Mouse (Mus musculus) frontal cortex, postnatal 36 days (tissue): ENCODE measurements at regions not wholly inside any gene's neighbourhood (a gene's known extent, or its start where the extent isn't known, plus 50 kb on each side); places are given as distances from the start of the nearest gene placed in this dataset.
A peak's percentile ranks its signal among the peaks of the same experiment; 100 is the strongest.

Source experiments
- DNase-seq, 2 experiments: peaks; one replicate each; pipeline ENCODE4 v3.0.0; 2022; ENCODE audit warnings: low spot score in 2 of 2

DNA sequence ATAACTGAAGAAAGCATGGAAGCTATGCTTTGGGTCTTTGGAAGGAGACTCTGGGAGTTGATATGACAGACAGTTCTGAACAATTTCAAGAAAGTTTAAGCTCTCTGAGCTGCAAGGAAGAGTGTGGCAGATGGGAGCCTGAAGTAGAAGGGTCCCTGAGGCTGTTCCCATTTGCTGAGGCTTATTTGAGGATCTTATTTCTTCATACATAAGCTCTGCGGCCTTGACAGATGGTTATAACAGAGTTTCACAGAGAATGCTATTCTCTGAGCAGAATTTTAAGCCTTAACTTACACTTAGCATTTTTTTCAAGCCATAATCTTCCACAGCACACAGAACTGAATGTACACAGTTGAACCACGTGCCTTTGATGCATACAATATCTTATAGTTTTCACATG lies 278.7 kb downstream of the Plk2 start:
- peak; percentile 44 to 73 for DNase-seq

DNA sequence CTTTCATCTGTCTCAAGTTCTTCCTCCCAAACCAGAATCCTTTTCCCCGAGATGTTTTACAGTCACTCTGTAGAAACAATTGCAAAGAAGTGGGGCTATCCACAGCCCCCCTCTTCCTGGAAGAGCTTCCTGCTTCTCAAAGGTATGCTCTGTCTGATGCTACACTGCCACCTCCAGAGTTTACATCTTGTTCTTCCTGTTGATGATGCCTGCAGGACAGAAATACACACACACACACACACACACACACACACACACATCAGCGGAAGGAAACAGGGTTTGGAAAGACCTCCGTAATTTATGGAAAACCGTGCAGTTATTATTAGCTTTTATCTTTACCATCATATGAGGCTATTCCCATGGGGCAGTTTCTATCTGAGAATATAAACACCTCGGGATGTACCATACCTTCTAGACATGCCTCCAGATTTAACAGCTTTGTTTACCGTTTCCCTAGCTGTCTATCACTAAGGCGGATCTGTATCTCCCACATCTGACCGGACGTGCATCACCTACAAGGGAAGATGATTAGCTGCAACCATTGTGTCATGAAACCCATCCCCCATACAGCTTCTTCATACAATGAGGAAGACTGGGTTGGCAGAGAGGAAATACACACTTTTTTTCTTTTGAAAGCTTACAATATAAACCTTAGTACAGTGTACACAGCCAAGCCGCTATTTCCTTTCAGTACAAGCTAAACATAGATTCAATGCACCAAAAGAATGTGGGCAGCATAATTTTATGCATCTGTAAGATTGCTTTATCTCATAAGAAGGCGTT lies 288.6 kb downstream of the Plk2 start:
- DNase-seq, result peak in 1 of 2 experiments; percentile 25

DNA sequence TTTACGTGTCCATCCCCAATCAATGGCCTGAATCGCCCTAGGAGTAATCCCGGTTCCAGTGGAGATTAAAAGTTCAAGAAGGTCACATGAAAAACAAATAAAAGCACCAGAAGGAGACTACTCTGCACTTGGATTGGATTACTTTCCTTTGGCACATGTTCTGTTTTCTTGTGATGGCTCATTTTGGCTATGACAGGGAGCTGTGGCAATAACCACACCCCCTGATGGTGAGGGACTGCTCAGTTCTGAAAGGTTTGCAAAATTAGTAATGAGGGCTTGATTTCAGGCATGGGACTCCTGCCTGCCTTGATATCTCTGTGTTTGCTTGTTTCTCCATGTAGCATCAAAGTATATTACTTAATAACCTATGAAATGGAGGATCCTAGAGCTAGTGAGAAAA lies 293.9 kb downstream of the Plk2 start:
- DNase-seq, result no peak

DNA sequence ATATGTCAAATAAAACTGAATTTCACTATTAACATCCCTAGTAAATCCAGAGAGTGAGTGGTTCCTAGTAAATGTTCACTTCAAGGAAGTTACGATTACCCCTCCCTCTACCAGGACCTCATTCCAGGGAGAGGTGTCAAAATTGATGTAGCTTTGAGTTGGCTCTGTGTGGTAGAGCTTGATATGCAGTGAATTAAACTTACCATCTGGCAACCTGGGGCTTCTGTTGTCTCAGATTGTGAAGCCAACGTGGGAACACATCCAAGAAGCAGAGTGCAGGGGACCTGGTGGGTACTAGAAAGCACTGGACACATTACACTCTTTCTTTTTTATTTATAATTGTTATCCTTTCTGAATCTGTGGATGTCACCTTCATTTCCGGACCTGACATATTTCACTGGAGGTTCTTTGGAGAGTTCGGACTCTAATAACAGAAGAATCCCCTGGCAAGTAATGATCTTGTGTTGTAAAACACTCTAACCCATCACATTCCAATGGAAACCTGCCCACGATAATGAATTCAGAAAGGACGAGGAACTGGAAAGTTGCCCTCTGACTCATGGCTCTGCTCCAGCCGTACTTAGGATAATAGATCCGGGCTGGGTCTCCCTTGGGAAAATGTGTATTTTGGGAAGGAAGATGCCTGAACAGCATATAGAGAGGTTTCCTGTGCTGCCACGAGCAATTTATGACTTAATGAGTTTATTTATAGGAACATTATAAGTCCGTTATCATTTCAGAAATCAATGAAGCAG lies 295.8 kb downstream of the Plk2 start:
- DNase-seq, result no peak

DNA sequence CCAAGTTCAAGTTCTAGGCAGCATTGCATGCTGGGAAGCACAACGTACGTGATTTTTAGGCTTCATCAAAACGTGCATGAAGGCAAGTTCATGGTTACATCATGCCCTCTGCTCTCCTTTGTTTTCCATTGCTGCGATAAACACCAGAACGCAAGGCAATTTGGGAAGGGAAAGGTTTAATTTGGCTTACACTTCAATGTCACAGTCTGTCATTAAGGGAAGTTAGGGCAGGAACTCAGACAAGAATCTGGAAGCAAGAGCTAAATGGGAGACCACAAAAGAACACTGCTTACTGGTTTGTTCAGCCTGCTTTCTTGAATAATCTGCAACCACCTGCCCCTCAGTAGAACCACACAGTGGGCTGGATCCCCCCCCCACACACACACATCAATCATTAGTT lies 297.9 kb downstream of the Plk2 start:
- DNase-seq, result no peak

DNA sequence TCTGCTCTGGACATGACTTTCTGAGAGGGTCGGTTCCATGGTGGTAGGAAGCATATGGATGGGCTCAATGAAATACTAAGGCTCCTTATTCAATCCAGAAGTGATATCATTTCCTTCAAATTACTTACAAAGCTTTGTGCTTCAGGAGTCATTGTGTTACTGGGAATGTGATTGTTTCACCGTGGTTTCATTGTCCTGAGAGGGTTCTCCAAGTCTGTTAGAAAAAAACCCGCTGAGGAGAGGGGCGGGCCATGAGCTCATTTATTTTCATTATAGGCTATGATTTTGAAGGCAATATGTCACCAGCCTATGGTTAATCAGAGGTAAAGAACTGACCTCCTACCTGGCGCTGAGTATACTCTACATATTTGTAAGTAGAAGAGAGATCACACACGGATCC lies 300.0 kb downstream of the Plk2 start:
- no peak for DNase-seq

DNA sequence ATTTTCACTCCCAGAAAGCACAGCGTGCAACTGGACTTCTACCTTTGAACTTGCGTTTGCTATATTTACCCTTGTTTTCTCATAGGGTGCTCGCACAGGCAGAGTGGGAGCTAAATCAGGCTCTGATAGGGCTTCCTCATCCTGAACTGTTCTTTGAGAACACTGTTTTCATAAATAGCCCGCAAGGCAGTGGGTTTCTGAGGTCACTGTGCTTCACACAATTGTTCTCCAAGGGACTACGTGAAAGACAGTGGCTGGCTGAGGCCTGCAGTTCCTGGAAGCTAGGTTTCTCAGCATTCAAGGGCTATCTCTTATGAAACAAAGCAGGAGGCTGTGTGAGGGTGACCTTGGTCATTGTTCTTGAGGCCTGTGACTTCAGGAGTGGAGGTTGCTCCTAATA lies 301.7 kb downstream of the Plk2 start:
- DNase-seq, result no peak

DNA sequence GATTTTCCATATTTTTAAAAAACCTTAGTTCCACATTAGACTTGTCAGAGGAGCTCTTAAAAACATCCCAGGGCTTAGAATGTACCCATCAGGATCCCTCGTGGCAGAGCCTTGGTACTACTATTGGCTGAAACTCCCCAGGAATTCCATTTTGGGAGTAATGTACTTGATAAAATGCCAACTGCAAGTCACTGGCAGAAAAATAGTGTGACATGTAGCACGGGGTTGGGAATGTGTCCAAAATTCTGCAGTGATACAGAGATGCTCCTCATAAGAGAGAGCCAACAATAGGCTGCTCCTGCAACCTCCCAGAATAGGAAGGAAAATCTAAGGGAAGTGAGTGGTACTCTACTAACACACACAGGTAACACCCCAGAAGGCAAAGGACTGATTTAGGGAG lies 309.4 kb downstream of the Plk2 start:
- peak; percentile 45 to 70 for DNase-seq

DNA sequence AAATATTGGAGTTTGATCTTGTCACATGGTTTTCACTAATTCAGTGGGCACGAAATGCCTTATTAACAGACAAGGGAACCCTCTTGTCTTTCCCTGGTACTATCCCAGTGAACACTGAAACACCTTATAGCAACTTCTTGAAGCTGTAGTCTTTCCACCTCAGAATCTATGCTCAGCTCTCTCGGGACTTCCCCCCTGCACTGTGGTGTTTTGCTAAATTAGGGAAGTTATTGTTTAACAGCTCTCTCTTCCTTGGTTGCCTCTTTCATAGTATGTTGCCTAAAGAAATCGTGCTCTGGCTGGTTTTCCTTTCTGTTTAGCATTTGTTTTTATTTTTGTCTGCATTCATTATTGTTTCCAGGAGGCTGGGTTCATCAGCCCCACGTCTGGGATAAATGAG lies 316.0 kb downstream of the Plk2 start:
- DNase-seq, result no peak

DNA sequence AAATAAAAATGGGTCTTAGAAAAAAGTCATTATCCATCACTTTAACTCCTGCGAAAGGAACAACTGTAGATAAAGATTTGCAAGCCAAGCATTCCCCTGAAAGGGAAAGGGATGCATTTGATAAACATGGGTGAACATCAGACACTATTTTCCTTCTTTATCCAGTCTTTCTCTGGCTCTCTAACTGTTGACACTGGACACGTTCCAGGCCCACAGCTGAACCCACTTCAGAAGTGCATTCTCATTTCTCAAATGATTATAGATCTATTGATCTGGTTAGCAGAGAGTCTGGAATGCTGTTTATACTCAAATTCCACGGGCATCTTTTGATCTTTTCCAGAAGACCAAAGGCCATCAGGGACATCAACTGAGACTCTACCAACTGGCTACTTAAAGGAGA lies 317.7 kb downstream of the Plk2 start:
- no peak for DNase-seq

DNA sequence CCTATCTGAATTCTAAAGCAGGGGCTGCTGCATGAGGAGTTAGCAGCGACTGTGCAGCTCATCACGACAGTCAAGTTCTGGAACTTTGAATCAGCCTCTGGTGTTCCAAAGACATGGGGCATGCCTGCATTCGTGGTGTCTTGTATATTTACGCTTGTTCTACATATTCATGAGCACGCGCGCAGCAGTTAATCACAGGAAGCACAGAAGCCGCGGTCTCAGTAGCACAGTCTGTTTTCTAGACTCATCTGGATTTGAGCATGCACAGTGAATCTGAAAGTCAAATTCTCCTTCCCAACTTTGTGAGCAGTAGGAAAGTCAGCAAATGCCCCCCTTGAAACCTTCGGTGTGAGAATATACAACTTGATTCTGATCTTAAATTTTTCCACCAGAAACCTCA lies 327.3 kb downstream of the Plk2 start:
- no peak for DNase-seq

DNA sequence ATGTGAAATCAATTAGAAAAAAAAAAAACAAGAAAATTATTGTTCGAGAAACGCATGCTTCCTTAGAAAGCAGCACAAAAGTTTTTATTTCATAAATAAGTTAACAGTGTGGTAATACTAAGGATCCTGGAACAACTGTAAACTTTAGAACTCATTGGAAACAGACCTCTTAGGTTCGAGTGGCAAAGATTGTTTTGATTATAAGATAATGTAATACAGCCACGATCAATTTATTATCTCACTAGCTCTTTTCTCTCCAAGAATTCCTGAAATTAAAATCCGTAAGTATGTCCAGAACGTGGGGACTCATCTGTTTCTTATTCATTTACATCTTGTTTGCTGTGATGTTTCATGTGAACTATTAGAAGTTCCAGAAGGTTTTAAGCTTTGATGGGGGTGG lies 327.9 kb downstream of the Plk2 start:
- no peak for DNase-seq

DNA sequence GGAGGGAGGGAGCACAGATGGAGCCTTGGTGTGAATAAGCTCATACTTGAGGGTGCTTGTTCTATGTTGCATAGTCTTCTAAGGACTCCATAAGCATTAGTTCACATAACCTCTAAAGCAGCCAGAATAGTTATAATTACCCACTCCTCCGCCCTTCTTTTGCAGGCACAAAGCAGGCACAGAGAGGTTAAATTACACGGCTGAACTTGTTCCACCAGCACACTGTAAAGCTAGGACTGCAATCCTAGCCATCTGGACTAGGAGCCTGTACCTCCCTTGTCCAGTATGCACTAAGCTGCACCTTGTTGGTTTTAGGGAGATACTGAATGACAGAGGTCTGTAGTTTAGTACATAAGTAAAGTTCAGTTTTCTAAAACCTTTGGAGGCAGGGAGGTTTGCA lies 330.0 kb downstream of the Plk2 start:
- no peak for DNase-seq

DNA sequence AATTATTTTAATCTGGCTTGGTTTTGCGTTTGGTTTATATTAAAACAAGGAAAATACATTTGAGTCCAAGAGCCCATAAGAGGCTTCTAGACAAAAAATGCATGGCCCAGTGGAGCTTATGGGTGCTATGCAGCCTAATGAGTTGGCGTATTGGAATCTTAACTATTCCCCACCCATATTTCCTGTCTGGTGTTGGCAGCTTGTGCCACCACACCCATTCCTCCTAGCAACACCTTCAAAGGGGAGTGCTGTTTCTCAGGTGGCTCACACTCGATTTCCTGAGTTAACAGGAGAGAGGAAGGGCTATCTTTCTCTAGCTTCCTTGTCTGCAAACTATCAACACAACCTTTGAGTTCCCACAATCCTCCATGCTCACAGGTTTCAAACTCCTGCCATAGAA lies 331.0 kb downstream of the Plk2 start:
- no peak for DNase-seq

DNA sequence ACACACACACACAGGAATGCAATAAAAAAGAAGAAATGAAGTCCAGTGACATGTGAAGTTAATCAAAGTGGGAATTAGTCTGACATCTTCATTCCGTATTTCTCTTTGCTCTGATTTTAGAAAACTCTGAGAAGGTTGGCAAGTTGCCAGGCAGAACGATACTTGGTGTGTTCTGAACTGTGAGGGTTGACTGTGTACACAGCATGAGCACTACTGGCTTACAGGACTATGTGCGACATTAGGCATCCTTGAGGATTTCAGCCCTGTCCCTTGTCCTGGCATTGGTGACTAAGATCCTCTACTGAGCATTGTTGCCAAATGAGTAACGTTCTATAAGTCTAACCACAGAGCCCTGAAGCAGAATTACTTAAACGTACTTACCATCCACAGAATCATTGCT lies 340.7 kb downstream of the Plk2 start:
- no peak for DNase-seq

DNA sequence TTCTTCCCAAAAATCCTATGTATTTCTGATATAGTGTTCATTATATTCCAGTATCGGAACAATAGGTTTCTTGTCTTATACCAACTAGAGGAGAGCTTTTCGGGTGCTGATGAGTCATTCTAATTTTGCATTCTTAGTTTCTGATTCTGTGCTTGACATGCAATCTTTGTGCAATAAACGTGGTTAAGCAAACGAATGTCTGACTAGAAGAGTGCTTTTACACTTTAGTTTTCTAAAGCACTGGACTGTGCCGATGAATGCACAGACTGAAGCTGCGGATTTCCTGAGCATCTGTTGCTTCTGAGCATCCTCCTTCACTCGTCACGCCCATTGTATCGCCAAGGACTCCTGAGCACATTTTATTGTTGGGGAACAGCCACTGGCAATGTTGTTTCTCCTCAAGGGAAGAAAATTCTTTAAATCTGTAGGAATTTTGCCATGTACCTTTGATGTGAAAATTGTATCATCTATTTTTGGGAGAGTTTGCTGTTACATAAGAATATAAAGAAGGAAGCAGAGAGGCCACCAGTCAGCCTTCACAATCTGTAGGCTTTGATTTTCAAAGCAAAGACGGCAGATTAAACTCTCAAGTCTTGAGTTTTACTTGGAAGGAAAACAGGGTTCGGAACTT lies 346.8 kb downstream of the Plk2 start:
- DNase-seq, result peak in 1 of 2 experiments; percentile 51

DNA sequence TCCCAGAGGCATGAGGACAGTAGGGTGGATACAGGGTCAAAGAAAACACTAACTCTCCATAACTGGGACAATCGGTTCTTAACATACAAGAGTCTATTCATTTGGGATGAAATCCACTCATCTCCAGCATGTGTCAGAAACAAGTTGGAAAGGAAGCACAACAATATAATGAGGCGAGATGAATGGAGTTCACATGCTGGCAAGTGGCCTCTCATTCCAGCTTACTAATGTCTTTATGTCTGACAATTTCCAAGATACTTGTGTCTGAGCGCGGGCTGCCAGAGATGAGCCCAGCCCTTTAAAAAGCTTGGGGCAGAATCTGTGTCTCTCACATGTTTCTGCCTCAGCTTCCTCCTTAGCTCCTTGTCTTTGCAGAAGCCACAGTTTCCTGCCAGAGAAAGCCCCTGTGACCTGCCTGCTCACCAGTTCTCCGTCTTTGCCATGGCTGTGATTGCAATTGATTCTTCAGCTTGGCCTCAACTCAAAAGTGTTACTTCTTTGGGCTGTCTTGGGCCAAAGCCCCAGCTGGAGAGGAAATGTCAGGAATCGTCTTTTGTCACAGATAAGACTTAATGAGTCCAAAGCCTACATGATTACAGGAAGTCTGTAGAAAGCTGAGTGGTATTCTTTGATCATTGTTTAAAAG lies 352.5 kb downstream of the Plk2 start:
- no peak for DNase-seq

DNA sequence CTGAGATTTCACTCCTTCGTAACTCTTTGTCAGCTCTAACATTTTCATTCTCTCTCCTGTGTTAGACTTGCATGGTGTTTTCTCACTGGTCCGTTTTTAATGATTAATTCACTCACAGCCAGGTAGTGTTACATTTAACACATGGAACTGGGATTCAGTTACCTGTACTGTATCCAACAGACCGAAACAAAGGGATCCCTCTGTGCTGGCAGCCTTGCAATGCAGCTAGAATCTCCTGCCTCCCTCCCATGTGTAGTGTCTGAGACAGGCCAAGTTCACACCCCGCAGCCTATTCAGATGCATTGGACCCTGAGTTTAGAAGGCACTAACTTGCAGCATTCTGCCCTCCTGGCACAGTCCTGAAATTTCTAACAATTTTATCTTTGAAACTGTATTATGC lies 357.9 kb downstream of the Plk2 start:
- no peak for DNase-seq

DNA sequence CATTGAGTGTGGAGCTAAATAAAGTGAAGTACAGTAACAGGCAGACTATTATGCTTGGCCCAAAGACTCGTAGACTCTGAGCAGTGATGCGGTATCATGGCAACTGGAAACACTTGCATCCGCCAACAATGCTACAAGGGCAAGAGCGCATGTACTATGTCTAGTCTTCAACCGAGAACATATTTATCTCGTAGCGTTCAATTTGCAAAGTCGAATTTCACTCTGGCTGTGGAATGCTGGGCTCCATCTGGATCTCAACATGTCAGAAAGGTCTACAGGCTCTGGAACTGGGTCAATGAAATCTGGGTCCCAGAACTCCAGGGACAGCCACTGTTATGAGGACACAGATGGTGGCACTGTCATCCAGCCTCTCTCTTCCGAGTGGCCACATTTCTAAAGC lies 359.7 kb downstream of the Plk2 start:
- DNase-seq, result peak in 1 of 2 experiments; percentile 27

DNA sequence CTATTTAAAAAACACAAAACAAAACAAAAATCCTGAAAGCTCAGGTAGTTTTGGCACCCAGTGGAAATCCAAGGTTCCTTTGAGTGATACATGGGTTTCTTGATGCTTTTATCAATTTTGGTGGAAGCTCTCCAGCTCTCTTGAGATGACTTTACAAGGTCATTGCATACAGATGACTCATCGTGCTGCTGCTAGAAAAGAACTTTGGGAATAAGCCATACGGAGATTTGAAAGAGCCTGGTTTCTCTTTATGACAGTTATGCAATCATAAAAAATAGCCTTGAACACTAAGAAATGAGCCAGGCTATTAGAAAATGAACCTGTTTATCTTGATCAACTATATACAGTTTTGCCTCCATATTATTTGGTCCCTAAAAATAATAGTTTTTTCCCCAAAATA lies 362.0 kb downstream of the Plk2 start:
- DNase-seq, result no peak

DNA sequence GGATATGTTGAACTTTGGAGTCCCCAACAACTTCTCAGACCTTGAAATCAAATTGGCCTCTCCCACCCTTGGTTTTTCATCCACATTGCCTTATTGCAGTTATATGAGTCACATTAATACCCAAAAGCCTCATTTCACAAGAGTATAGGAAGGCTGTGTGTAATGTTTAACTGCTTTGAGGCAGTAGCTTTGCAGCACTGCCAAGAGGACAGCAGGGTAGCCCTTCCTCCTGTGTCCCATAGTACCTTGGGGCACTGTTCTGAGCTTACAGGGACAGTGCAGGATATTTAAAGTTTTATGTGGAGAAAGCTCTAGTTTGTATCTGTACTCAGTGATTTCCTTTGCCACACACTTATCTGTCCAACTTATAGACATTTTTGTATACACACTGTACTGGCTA lies 374.4 kb downstream of the Plk2 start:
- DNase-seq, result no peak

DNA sequence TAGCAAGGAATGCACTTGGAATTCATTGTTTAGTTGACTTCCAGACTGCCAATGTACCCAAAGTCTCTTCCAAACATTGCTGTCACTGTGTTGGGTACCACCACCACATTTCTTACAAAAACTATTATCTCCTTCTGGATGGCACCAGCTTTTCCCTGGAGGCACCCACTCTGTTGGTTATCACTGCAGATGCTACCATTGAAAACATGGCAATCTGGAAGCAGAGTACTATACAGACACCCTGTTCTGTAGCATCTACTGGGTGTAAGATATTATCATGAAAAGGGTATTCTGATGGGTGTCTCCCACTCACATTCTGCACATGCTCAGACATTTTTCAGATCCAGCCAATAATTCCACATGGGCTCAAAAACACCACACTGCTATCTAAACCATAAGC lies 380.4 kb downstream of the Plk2 start:
- DNase-seq, result no peak
